Mouse (Mus musculus) right cerebral cortex, adult 18-20 months (tissue): ENCODE results near the gene Mmp24.

Experiments
- DNase-seq: peaks from one replicate; pipeline ENCODE4 v3.0.0; 2022; ENCODE audit warnings: mixed read lengths

Mmp24 gene

DNA sequence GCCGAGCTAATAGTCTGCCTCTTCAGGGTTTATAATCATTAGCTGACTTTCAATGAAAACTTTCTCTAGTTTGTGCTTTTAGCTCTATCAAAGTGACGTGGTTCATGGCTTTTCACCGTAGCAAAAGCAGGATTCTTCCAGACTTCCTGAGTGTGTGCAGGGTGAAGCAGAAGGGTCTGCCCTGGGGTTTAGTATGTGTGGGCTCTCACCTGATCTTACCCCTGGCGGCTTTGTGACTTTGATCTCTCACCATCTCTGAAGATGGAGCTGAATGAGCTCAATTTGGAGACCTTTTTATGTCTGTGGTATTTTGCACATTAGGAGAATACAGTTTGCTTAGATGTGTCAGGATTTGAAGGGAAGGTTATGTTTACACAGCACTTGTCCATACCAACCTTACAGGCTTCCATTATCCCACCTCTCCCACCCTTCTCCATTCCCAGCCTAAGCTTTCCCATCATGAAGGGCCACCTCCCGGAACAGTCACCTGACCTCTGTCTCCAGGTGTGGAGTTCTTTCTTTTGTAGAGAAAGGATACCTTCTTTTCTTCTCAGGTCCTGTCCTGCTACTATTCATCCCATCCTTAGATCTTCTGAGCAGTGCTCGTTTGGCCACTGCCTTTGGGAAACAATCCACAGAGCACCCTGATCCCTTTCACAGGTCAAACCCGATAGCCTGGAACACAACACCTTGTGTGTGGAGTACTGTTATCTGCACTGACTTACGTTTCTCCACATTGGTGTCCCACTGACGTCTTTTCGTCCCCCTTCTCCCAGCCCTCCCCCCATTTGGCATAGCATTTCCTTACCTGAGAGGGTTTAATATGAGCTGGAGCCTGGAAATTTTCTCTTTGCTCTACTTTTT, 1.9 kb downstream of the Mmp24 start:
- no peak for DNase-seq

GRCm38 (mm10) chr2:155777688-155777985, 2.5 kb downstream of the Mmp24 start:
- no peak for DNase-seq

- no peak for DNase-seq
Observed at GRCm38 (mm10) chr2:155778004-155778403, 2.9 kb downstream of the Mmp24 start.

GRCm38 (mm10) chr2:155779066-155779465, 3.9 kb downstream of the Mmp24 start:
- no peak for DNase-seq

- DNase-seq, result no peak
Observed at GRCm38 (mm10) chr2:155779506-155779905, 4.4 kb downstream of the Mmp24 start.

GRCm38 (mm10) chr2:155784534-155784933, 9.4 kb downstream of the Mmp24 start:
- peak; percentile 78 for DNase-seq

GRCm38 (mm10) chr2:155786905-155787304, 11.8 kb downstream of the Mmp24 start:
- no peak for DNase-seq

DNA sequence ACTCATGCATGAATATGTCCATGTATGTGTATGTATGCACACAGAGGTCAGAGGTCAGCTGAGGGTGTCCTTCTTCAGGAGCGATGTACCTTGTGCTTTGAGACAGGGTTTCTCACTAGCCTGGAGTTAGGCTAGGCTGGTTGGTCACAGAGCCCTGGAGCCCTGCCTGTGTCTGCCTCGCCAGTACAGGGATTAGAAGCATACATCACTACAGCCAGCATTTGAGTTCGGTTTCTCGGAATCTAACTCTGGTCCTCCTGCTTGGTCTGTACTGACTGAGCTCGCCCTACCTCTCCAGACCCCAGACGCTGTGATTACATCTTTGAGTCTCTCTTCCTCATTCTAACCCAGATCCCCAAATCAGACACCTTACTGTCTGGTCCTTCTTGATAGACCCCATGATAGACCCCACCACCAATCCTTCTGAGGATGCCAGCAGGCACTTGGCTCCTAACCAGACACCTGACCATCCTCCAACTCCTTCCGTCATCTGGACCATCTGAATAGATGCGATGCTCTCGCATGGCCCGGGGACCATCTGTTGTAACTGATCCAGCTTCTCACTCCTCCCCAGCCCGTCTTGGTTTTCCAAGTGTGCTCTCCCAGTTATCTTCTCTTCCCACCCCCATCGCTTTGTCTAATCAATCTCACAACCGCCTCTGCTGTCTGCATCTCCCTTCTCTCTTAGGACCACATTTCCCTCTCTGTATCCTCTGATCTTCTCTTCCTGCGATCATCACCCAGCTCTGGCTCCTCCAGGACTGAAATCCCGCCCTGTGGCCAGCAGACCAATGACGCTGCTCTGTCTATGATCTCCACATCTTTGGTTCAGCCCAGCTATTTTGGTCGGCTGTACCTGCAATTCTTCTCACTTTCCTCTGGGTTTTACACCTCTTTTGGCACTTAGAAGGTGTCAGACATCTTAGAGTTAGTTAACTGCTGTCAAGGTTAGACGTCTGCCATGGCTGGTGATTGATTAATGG, 13.1 kb downstream of the Mmp24 start:
- no peak for DNase-seq

DNA sequence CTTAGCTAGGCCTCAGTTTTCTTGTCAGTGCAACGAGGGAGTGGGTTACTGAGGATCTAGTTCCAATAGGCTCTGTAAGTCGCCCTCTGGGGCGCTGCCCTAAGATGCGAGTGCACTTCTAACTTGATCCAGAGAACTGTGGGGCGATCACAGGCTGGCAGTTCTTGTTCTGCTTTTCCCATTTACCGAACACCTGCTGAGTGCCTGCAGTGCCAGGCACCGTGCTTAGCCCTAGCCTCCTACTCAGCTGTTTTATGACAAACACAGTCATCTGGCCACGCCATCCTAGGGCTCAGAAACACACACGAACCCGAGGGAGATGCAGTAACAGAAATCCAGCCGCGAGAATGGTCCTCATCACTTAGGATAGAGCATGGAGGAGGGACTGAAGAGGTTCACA, 17.8 kb downstream of the Mmp24 start:
- no peak for DNase-seq

GRCm38 (mm10) chr2:155794674-155795445, 19.7 kb downstream of the Mmp24 start:
- no peak for DNase-seq

DNA sequence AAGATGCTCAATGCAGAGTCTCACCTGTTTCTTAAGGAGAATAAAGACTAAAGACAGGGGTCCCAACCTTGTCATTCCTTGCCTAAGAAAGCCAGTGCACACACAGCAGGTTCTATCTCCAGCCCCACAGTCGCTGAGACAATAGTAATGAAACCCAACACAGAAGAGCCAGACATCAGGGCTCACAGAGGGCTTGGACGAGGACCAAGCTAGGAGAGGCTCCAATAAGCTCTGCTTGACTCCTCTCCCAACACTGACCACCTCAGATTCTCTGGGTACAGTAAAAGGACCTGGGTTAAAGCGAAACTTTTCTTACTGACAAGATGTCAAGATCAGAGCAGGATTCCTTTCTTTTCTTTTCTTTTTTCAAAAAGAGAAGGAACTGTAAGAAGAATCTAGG, 23.5 kb downstream of the Mmp24 start:
- no peak for DNase-seq

DNA sequence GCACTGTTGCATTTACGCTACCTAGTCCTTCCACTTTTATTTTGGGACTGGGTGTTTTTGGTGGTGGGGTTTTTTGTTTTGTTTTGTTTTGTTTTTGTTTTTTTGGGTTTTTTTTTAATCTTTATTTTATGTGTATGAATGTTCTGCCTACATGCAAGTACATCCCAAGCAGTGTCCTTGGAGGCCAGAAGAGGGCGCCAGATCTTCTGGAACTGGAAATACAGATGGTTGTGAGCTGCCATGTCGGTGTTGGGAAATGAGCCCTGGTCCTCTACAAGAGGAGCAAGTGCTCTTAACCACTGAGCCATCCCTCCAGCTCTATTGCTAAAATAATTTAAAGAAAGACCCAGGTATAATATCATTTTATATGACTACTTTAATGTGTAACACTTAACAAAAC, 27.6 kb downstream of the Mmp24 start:
- no peak for DNase-seq

DNA sequence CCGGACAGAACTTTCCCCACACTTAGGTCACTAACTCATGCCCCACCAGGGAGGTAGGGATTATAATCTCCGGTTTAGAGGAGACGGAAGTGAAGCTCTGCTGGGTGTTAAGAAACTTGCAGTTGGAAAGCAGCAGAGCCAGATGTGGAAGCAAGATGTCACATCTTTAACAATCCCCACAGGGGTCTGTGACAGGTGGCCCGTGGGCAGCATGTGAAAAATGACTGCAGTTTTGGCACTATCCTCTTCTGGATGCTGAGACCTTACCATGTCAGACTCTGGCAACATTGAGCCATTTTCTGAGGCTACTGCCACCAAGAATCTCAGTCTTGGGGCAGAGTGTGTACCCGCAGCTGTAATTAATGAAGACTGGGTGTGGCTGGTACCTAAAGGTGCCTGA, 28.9 kb downstream of the Mmp24 start:
- DNase-seq, result no peak

DNA sequence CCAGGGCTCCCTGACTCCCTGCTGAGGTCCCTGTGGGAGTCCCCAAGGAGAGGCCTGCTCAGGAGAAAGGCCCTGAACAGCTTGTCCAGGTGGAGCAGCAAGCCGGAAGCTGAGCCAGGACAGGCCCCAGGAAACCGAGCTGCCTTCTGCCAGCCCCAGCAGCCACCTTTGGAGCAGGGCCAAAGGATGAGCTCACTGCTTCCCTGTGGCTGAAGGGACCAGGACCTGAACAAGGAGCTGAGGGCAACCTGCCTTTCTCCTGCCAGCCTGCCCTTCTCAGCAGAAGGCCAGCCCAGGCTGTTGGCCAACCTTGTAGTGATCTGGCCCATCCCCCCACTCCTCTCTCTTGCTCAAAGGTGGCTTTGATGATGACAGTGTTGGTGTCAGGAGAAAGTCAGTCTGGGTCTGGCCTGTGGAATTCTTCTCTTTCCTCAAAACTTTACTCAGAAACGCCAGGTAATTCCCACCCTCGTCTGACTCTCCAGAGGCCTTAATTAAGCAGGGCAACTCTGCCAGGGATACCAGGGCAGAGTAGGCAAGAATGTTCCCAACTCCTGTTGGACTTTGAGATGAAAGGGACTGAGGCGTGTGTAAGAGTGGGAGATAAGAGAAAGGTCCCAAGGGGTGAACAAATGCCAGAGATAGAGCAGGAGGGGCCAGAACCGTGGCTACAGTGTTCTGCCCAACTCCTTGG, 30.2 kb downstream of the Mmp24 start:
- DNase-seq, result no peak

GRCm38 (mm10) chr2:155805925-155806255, 30.7 kb downstream of the Mmp24 start:
- no peak for DNase-seq

DNA sequence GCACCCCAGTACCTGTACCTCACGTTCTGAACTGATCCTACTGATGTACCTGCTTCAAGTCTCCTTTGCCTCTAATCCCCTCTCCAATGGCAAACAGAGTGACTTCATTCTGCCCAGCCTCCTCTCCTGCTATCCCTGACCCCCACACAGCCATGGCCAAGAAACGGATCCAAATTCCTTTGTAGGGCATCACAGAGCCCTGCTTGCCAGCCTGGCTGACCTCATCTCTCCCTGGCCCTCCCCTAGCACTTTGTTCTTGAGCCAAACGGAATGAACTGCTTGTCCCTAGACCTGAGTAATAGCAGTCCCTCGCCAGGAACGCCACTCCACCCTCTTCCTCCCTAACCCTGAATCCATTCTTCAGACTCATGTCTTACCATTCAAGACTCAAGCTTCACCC, 31.4 kb downstream of the Mmp24 start:
- DNase-seq, result no peak

DNA sequence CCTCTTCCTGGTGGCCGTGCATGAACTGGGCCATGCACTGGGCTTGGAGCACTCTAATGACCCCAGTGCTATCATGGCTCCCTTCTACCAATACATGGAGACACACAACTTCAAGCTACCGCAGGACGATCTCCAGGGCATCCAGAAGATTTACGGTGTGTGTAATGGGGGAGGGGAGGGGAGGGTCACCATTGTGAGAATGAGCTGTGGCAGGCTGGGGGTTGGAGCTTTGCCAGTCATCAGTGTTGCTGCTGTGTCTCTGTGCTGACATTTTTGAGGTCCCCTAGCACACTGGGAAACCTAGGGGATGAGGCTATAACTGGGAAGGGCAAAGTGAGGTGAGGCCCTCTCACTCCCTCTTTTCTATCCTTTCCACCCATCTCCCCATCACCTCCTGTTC, 32.3 kb downstream of the Mmp24 start:
- DNase-seq, result no peak

GRCm38 (mm10) chr2:155809620-155810019, 34.5 kb downstream of the Mmp24 start:
- no peak for DNase-seq

- peak; percentile 90 for DNase-seq
Observed at GRCm38 (mm10) chr2:155811821-155812396, 36.8 kb downstream of the Mmp24 start.

DNA sequence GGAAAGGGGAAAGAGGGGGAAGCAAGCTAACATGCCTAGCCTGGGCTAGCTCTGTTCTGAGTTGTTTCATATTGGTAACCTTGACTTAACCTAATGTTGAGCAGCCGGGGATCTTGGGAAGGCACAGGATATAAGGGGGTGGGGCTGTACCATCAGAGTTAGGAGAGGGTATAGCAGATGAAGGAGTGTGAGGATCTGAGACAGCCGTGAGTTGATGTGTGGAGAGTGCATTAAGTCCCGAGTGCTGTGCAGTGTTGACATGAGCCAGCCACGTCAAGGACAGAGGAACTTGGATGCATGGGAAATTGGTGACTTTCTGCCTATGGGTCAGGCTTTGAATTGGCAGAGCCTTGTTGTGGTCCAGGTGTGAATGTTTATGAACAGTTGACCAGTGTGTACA, 37.5 kb downstream of the Mmp24 start:
- no peak for DNase-seq

GRCm38 (mm10) chr2:155814829-155815228, 39.7 kb downstream of the Mmp24 start:
- no peak for DNase-seq

- DNase-seq, result no peak
Observed at GRCm38 (mm10) chr2:155816179-155816578, 41.0 kb downstream of the Mmp24 start.
